Mouse (Mus musculus) heart, embryonic 12.5 days (tissue): Measurements from ENCODE around the gene Cenpb. TPM values are rescaled to one million over a fixed set of nuclear protein-coding genes. Genes with fewer than 3 reads are reported as not detected.

ENCODE experiments used
- ATAC-seq: fragments of 200-750 bp; cut with Nextera tagmentation; 2 replicates; pipeline ENCODE4 v1.8.0; 2017; ENCODE audit warnings: moderate TSS enrichment, moderate library complexity; ENCODE audit not compliant: insufficient number of reproducible peaks, low FRiP score
- H3K27ac ChIP-seq: fragments of 300-500 bp; sonication (generic); 2 replicates; pipeline ENCODE4 v1.5.1; 2016; ENCODE audit warnings: mild to moderate bottlenecking, moderate library complexity; ENCODE audit not compliant: poor library complexity, severe bottlenecking
- H3K27me3 ChIP-seq: fragments of 300-500 bp; sonication (generic); replicated peaks from 2 replicates; pipeline ENCODE4 v1.6.1; 2016; ENCODE audit warnings: mild to moderate bottlenecking, moderate library complexity
- H3K36me3 ChIP-seq: fragments of 300-500 bp; sonication (generic); 2 replicates; pipeline ENCODE4 v1.6.1; 2016; ENCODE audit warnings: mild to moderate bottlenecking, moderate library complexity
- H3K4me1 ChIP-seq: fragments of 300-500 bp; sonication (generic); replicated peaks from 2 replicates; pipeline ENCODE4 v1.6.1; 2016; ENCODE audit warnings: mild to moderate bottlenecking
- H3K4me2 ChIP-seq: fragments of 300-500 bp; sonication (generic); 2 replicates; pipeline ENCODE4 v1.6.1; 2016; ENCODE audit warnings: mild to moderate bottlenecking, moderate library complexity
- H3K4me3 ChIP-seq: fragments of 300-500 bp; sonication (generic); 2 replicates; pipeline ENCODE4 v1.5.1; 2016; ENCODE audit warnings: mild to moderate bottlenecking
- H3K9ac ChIP-seq: fragments of 300-500 bp; sonication (generic); 2 replicates; pipeline ENCODE4 v1.6.1; 2016; ENCODE audit warnings: mild to moderate bottlenecking, moderate library complexity
- H3K9me3 ChIP-seq: fragments of 300-500 bp; sonication (generic); replicated peaks from 2 replicates; pipeline ENCODE4 v1.6.1; 2016; ENCODE audit warnings: mild to moderate bottlenecking, moderate library complexity
- WGBS: fragments of 180-500 bp; shearing (Covaris S2); methylation state at CpG from one replicate; pipeline ENCODE4 v1.1.7; 2016; 5-methylcytosine and 5-hydroxymethylcytosine counted together
- polyA plus RNA-seq: library from polyadenylated mRNA; unstranded; fragments of >200 nt; fragmentation: Nextera tagmentation; extraction: Ambion mirVana; gene quantifications from 2 replicates; pipeline ENCODE4 v1.2.1, GENCODE M21; 2016

Cenpb gene
- polyA plus RNA-seq, 1 experiment from 2014 or later: 7.2 TPM

DNA sequence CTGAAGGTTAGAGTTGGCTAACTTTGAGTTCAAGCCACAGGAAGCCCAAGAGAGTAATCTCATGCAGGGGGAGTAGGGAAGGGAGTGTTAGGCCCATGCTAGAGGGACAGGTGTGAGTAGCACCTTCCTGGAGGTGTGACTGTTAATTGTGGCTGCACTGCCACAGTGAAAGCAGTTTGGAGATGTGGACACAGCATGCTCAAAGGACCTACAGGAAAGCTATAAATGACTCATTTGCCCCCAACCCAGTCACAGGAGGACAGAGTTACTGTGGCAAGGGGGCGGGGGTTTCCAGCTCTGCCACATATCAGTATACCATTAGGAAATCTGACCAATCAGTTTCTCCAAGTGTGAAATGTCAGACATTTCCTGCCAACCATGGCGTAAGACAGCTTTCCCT, 34.3 kb downstream of the Cenpb start:
- Histone ChIP-seq H3K27ac (no peak overlapping the region), H3K4me1 (peaks cover 27% of the 10 kb centered on the region)

DNA sequence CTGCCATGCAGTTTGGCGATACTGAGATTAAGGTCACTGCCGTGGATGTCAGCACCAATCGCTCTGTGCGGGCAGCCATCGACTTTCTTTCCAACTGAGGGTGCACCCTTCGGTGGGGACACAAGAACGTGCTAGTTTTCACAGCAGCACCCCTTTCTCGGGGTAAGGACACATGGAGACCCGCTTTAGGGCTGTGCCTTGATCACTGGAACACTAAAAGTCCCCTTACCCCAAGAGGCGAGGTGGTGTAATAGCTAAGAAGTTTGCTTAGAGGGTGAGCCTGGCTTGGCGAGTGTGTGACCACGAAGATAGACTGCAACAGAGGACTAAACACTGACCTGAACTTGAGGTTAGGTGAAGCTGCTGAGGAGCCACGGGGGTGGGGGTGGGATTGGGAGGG, 34.7 kb downstream of the Cenpb start:
- 48% methylated on average over 13 of the region's 13 CpGs for WGBS
- Histone ChIP-seq H3K9me3 (no peaks in the 10 kb centered on the region), H3K4me1 (peaks cover 32% of the 10 kb centered on the region), H3K4me2 (no peak overlapping the region), H3K4me3 (no peak overlapping the region), H3K27me3 (no peaks in the 10 kb centered on the region), H3K9ac (0 out of 2 replicates have a peak overlapping the region, but pooled peaks have one; percentile 11), H3K36me3 (peaks cover 77% of the 10 kb centered on the region), H3K27ac (no peak overlapping the region)
- no peak for ATAC-seq

More for the DNA sequence above, 34.3 kb downstream of the Cenpb start:
- peaks cover 81% of the 10 kb centered on the region for H3K36me3 ChIP-seq
- no peak overlapping the region for H3K4me2 ChIP-seq
- ATAC-seq: no peak
- no peak overlapping the region for H3K4me3 ChIP-seq
- no peaks in the 10 kb centered on the region for H3K9me3 ChIP-seq
- 73% methylated on average over 2 of the region's 2 CpGs for WGBS
- no peak overlapping the region for H3K9ac ChIP-seq
- H3K27me3 ChIP-seq: no peaks in the 10 kb centered on the region

DNA sequence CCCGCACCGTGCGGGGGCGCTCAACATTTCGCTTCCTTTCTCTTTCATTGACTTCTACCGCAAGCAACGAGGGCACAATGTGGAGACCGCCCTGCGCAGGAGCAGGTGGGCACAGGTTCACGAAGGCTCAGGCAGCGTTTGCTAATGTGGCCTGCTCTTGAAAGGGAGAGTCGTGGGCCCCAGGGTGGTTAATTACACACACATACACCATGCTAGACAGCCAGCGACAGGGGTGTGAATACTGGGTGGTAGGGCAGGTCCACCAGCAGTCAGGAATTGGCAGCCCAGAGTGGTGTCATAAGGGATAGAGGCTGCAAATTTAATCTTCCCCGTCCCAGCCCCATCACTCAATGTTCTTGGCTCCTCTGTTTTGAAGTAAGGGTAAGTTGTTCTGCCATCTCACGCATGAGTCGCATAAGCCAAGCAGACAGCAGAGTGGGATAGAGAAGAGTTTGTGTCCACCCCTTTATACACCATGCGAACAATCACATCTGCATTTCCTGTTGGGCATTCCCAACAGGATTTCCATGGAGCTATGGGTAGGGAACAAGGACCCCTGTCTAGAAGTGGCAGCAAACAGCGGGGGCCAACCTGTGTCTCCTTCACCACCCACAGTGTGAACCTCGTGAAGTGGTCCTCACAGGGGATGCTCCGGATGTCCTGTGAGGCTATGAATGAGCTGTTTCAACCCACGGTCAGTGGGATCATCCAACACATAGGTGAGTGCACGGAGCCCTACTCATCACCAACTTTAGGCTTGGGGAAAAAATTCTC, 36.7 kb downstream of the Cenpb start:
- WGBS: 71% methylated on average over 22 of the region's 22 CpGs
- peaks cover 68% of the 10 kb centered on the region for H3K36me3 ChIP-seq
- no peaks in the 10 kb centered on the region for H3K9me3 ChIP-seq
- peak overlapping the region; percentile 29; the same call in 1 of the 2 replicates for H3K4me2 ChIP-seq
- H3K27me3 ChIP-seq: no peaks in the 10 kb centered on the region
- no peak overlapping the region for H3K9ac ChIP-seq
- no peak for ATAC-seq
- peaks cover 36% of the 10 kb centered on the region for H3K4me1 ChIP-seq
- no peak overlapping the region for H3K27ac ChIP-seq
- H3K4me3 ChIP-seq: no peak overlapping the region

DNA sequence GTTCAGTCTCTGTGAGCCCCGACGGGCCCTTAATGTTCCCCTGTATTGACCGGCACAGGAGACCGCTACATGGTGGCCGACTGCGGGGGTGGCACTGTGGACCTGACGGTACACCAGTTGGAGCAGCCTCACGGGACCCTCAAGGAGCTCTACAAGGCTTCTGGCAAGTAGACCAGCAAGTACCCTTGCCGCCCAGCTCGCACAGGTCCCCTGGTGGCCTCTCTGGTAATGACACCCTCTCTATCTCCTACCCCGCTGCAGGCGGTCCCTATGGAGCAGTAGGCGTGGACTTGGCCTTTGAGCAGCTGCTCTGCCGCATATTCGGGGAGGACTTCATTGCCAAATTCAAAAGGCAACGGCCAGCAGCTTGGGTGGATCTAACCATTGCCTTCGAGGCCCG, 37.3 kb downstream of the Cenpb start:
- H3K9me3 ChIP-seq: no peaks in the 10 kb centered on the region
- H3K27ac ChIP-seq: no peak overlapping the region
- WGBS: 26% methylated on average over 18 of the region's 18 CpGs
- H3K4me3 ChIP-seq: no peak overlapping the region
- peak overlapping the region; percentile 29; the same call in 1 of the 2 replicates for H3K4me2 ChIP-seq
- peaks cover 65% of the 10 kb centered on the region for H3K36me3 ChIP-seq
- H3K9ac ChIP-seq: no peak overlapping the region
- H3K27me3 ChIP-seq: no peaks in the 10 kb centered on the region
- H3K4me1 ChIP-seq: peaks cover 33% of the 10 kb centered on the region
- ATAC-seq: peak; percentile 44; the same call in 1 of the 2 replicates

DNA sequence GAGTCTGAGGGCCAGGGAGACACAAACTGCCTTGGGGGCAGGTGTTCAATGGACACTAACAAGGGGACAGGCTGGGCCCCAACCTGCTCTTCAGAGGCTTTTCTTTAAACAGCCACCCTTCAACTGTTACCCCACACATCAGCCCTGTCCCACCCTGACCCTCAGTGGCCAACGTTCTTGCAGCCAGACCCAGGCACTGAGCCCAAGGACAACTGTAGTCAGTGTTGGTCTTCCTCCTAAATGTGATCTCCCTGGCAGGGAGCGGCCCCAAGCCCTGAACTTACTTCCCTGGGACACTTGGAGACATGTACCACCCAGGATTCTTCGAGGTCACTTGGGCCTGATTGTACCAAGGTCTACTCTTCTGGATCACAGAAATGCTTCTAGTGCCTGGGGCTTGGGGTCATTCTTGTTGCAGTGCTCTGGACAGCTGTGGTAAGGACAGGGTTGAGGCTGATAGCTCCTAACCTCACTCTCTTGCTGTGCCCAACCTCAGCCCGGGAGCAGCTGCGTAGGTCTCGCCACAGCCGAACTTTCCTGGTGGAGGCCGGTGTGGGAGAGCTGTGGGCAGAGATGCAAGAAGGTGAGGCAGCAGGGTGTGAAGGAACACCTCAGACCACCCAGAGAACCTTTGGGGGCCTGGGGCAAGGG, 38.4 kb downstream of the Cenpb start:
- Histone ChIP-seq H3K4me1 (peaks cover 38% of the 10 kb centered on the region), H3K27me3 (no peaks in the 10 kb centered on the region), H3K36me3 (peaks cover 56% of the 10 kb centered on the region), H3K9me3 (no peaks in the 10 kb centered on the region), H3K4me2 (no peak overlapping the region), H3K27ac (no peak overlapping the region), H3K9ac (no peak overlapping the region), H3K4me3 (no peak overlapping the region)
- 86% methylated on average over 8 of the region's 8 CpGs for WGBS
- ATAC-seq: no peak

DNA sequence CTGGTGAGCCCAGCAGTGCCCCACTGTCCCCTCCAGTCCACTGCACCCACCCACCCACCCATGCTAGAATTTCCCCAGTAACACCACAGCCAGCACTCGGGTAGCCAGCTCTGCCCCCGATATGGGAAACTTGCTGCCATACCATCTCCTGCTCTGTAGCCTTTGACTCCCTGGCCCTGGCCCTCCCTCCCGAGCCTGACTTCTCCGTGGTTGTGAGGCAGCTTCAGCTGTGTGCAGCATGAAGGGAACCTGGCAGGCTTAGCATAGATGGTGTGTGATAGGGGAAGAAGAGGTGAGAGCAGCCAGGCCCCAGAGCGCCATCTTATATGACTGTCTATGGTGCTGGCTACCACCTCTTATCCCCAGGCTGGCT, 39.3 kb downstream of the Cenpb start:
- 54% methylated on average over 5 of the region's 5 CpGs for WGBS
- Histone ChIP-seq H3K4me3 (no peak overlapping the region), H3K9ac (no peak overlapping the region; the same call in 1 of the 2 replicates), H3K9me3 (no peaks in the 10 kb centered on the region), H3K27ac (peak overlapping the region; percentile 67; the same call in 1 of the 2 replicates), H3K36me3 (peaks cover 48% of the 10 kb centered on the region), H3K4me1 (peaks cover 41% of the 10 kb centered on the region), H3K4me2 (no peak overlapping the region), H3K27me3 (no peaks in the 10 kb centered on the region)
- ATAC-seq: no peak

DNA sequence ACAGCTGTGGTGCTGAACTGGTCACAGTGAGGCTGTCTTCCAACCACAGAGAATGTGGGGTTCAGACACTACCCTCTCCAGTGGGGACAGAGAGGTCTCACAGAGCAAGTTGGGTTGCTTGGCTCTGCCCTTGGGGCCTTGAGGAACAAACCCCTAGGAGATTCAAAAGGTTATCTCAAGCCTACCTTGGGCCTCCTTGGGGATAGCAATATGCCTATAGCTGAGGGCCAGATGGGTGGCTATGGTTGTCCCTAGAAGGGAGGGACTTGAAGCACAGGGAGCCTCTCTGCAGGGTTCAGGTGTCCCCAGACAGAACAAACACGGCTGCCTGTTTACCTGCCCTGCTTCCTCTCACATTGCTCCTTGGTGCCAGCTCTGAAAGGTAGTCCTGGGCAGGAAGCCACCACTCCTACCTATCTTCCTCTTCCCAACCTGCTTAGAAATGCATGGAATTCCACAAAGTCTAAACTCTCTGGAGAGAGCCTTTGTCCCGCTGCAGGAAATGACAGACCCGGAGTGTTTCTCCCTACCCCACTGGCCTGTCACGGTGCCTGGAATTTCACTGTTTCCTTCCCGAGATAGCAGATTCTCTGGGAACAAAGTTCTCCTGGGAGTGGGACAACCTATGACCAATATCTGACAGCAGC, 39.9 kb downstream of the Cenpb start:
- 0 out of 2 replicates have a peak, but pooled peaks have one; percentile 2 for ATAC-seq
- H3K27ac ChIP-seq: peak overlapping the region; percentile 67
- H3K9ac ChIP-seq: no peak overlapping the region; the same call in 1 of the 2 replicates
- H3K27me3 ChIP-seq: no peaks in the 10 kb centered on the region
- H3K9me3 ChIP-seq: no peaks in the 10 kb centered on the region
- no peak overlapping the region for H3K4me3 ChIP-seq
- H3K36me3 ChIP-seq: peaks cover 43% of the 10 kb centered on the region
- H3K4me2 ChIP-seq: no peak overlapping the region
- peaks cover 41% of the 10 kb centered on the region for H3K4me1 ChIP-seq
- 14% methylated on average over 5 of the region's 5 CpGs for WGBS

DNA sequence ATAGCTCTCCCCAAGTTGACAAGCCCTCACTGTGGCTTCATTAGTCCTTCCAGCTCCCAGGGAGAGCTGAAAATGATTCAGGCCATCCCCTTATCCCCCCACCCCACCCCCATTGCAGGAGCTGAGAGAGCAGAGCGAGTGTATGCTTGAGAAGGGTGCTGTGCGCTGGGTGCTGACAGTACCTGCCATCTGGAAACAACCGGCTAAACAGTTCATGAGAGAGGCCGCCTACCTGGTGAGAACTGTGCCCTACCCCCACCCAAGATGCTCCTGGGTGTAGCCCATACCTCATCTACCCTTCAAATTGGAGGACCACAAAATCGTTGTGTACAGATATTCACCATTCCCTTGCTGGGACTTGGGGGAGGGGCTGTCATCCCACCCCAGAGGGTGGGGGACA, 40.6 kb downstream of the Cenpb start:
- Histone ChIP-seq H3K4me1 (peaks cover 43% of the 10 kb centered on the region), H3K27me3 (no peaks in the 10 kb centered on the region), H3K9ac (no peak overlapping the region), H3K4me3 (no peak overlapping the region), H3K9me3 (no peaks in the 10 kb centered on the region), H3K36me3 (peaks cover 36% of the 10 kb centered on the region), H3K27ac (no peak overlapping the region; the same call in 1 of the 2 replicates), H3K4me2 (no peak overlapping the region)
- no peak for ATAC-seq
- WGBS: 80% methylated on average over 5 of the region's 5 CpGs

DNA sequence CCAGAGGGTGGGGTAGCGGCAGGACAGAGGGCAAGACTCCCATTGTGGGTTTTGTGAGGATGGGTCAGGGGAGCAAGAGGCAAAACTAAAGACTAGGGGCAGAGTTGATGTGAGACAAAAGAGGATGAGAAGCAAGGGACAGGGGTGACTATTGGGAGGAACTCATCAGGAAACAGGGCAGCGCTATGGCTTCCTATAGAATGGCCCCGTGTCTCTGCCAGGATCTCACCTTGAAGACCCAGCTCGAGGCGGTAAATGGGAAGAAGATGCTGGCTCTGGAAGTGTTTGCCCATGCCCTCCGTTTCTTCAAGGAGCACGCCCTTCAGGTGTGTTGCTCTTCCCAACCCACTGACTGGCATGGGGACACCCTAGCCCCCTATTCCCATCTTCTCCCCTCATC, 41.1 kb downstream of the Cenpb start:
- Histone ChIP-seq H3K27me3 (no peaks in the 10 kb centered on the region), H3K9ac (no peak overlapping the region), H3K4me2 (no peak overlapping the region), H3K9me3 (no peaks in the 10 kb centered on the region), H3K4me3 (no peak overlapping the region), H3K27ac (no peak overlapping the region), H3K36me3 (peaks cover 33% of the 10 kb centered on the region), H3K4me1 (peaks cover 48% of the 10 kb centered on the region)
- 87% methylated on average over 7 of the region's 7 CpGs for WGBS
- no peak for ATAC-seq

DNA sequence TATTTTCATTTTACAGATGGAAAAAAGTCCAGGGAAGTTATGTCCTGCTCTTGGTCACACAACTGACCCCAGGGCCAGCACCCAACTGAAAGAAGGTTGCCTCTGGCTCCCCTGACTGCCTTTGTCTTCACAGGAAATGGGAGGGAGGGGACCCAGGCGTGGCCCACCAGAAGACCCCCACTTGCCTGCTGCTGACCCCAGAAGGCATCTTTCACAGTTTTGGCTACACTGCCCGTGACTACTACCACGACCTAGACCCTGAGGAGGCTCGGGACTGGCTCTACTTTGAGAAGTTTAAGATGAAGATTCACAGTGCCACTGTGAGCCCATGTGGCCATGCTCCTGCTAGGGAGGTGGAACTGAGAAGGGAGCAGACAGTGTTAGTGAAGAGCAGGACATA, 41.6 kb downstream of the Cenpb start:
- H3K4me3 ChIP-seq: no peak overlapping the region
- H3K27me3 ChIP-seq: no peaks in the 10 kb centered on the region
- H3K4me2 ChIP-seq: no peak overlapping the region
- no peak for ATAC-seq
- peaks cover 28% of the 10 kb centered on the region for H3K36me3 ChIP-seq
- H3K4me1 ChIP-seq: peaks cover 49% of the 10 kb centered on the region
- H3K9ac ChIP-seq: no peak overlapping the region
- H3K9me3 ChIP-seq: no peaks in the 10 kb centered on the region
- WGBS: 88% methylated on average over 4 of the region's 4 CpGs
- H3K27ac ChIP-seq: no peak overlapping the region

DNA sequence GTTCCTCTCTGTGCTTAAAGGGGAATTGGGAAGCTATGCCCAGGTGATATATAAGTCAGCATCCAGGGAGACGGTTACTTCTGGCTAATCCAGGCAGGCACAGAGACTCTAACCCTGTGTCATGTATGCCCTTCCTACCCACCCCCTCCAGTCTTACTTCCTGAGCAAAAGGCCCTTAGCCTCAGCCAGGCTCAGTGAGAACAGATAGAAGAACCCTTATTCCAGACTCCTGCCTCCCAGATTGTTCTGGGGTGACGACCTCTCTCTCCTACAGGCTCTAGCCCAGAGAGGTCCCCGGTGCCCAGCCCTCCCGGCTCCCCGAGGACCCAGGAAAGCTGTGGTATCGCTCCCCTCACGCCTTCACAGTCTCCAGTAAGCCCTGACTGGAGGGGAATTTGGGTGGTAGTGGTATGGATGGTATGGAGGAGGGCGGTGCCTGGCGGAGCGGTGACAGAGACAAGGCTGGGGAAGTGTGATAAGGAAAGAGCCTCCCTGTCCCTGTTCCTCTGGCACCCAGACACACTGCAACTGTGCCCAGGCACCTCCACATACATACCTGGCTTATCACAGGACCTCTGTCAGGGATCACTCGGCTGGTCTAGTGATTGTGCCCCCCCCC, 44.2 kb downstream of the Cenpb start:
- 0 out of 2 replicates have a peak overlapping the region, but pooled peaks have one; percentile 42 for H3K9ac ChIP-seq
- peak; percentile 94 for ATAC-seq
- H3K4me3 ChIP-seq: no peak overlapping the region
- no peaks in the 10 kb centered on the region for H3K27me3 ChIP-seq
- H3K4me2 ChIP-seq: peak overlapping the region; percentile 30
- H3K27ac ChIP-seq: peak overlapping the region; percentile 79
- WGBS: 13% methylated on average over 11 of the region's 11 CpGs
- H3K4me1 ChIP-seq: peaks cover 55% of the 10 kb centered on the region
- no peaks in the 10 kb centered on the region for H3K9me3 ChIP-seq
- peaks cover 14% of the 10 kb centered on the region for H3K36me3 ChIP-seq
